Mouse (Mus musculus) forebrain, embryonic 15.5 days (tissue): ENCODE data around the gene Csf3. TPM values are rescaled to one million over a fixed set of nuclear protein-coding genes. Genes with fewer than 3 reads are reported as not detected.

Experiments used
- ATAC-seq: fragments of 200-750 bp; cut with Nextera tagmentation; replicated peaks from 2 replicates; pipeline ENCODE4 v1.8.0; 2017; ENCODE audit warnings: mild to moderate bottlenecking, moderate TSS enrichment, moderate library complexity
- H3K27ac ChIP-seq: fragments of 300-500 bp; sonication (generic); replicated peaks from 2 replicates; pipeline ENCODE4 v1.5.1; 2015; ENCODE audit warnings: mild to moderate bottlenecking, inconsistent platforms
- H3K27me3 ChIP-seq: fragments of 300-500 bp; sonication (generic); 2 replicates; pipeline ENCODE4 v1.6.1; 2015; ENCODE audit warnings: inconsistent platforms
- H3K36me3 ChIP-seq: fragments of 300-500 bp; sonication (generic); 2 replicates; pipeline ENCODE4 v1.6.1; 2015; ENCODE audit warnings: mild to moderate bottlenecking, inconsistent platforms
- H3K4me1 ChIP-seq: fragments of 300-500 bp; sonication (generic); 2 replicates; pipeline ENCODE4 v1.6.1; 2015; ENCODE audit warnings: inconsistent platforms
- H3K4me2 ChIP-seq: fragments of 300-500 bp; sonication (generic); replicated peaks from 2 replicates; pipeline ENCODE4 v1.6.1; 2015; ENCODE audit warnings: mild to moderate bottlenecking, inconsistent platforms
- H3K4me3 ChIP-seq: fragments of 300-500 bp; sonication (generic); 2 replicates; pipeline ENCODE4 v1.5.1; 2015; ENCODE audit warnings: mild to moderate bottlenecking, inconsistent platforms
- H3K9ac ChIP-seq: fragments of 300-500 bp; sonication (generic); replicated peaks from 2 replicates; pipeline ENCODE4 v1.6.1; 2015; ENCODE audit warnings: mild to moderate bottlenecking, inconsistent platforms
- H3K9me3 ChIP-seq: fragments of 300-500 bp; sonication (generic); 2 replicates; pipeline ENCODE4 v1.6.1; 2016; ENCODE audit warnings: inconsistent platforms
- WGBS: fragments of 180-500 bp; shearing (Covaris S2); methylation state at CpG from one replicate; pipeline ENCODE4 v1.1.7; 2015; ENCODE audit warnings: mixed read lengths; 5-methylcytosine and 5-hydroxymethylcytosine counted together
- polyA plus RNA-seq: library from polyadenylated mRNA; unstranded; fragments of >200 nt; fragmentation: Nextera tagmentation; extraction: Ambion mirVana; gene quantifications from 2 replicates; pipeline ENCODE4 v1.2.1, GENCODE M21; 2015

The Csf3 gene
- polyA plus RNA-seq, 1 experiment from 2014 or later: not detected

GRCm38 (mm10) chr11:98681186-98681585 is 19.9 kb upstream of the Csf3 start:
- H3K4me2 ChIP-seq: no peak overlapping the region
- H3K27me3 ChIP-seq: no peaks in the 10 kb centered on the region
- no peak overlapping the region for H3K9ac ChIP-seq
- no peaks in the 10 kb centered on the region for H3K9me3 ChIP-seq
- ATAC-seq: no peak
- H3K27ac ChIP-seq: no peak overlapping the region
- 85% methylated on average over 4 of the region's 4 CpGs for WGBS
- H3K4me1 ChIP-seq: peaks cover 19% of the 10 kb centered on the region
- peaks cover 12% of the 10 kb centered on the region for H3K36me3 ChIP-seq
- no peak overlapping the region for H3K4me3 ChIP-seq

- Histone ChIP-seq H3K36me3 (peaks cover 21% of the 10 kb centered on the region), H3K27me3 (no peaks in the 10 kb centered on the region)
- WGBS: 5% methylated on average over 45 of the region's 45 CpGs
These were observed 19.0 kb upstream of the Csf3 start, which contains the start of gene Psmd3 for GRCm38 (mm10) chr11:98681786-98682745. Gene Psmd3 (plus strand): TSS chr11:98682554.

GRCm38 (mm10) chr11:98682811-98683210 is 18.3 kb upstream of the Csf3 start:
- peak overlapping the region; percentile 100 for H3K9ac ChIP-seq
- peak; percentile 36 for ATAC-seq
- peaks cover 19% of the 10 kb centered on the region for H3K4me1 ChIP-seq
- no peaks in the 10 kb centered on the region for H3K27me3 ChIP-seq
- WGBS: under 1% methylated on average over 23 of the region's 23 CpGs
- H3K27ac ChIP-seq: peak overlapping the region; percentile 71
- H3K9me3 ChIP-seq: no peaks in the 10 kb centered on the region
- H3K4me2 ChIP-seq: peak overlapping the region; percentile 97
- H3K4me3 ChIP-seq: peak overlapping the region; percentile 99
- peaks cover 28% of the 10 kb centered on the region for H3K36me3 ChIP-seq

More at GRCm38 (mm10) chr11:98681786-98682745, 19.0 kb upstream of the Csf3 start, which contains the start of gene Psmd3:
- peak within 1 kb of the TSS; percentile 71 for H3K27ac ChIP-seq
- H3K9ac ChIP-seq: peak within 1 kb of the TSS; percentile 100
- peak; percentile 97 for ATAC-seq
- H3K4me3 ChIP-seq: peak within 1 kb of the TSS; percentile 99
- peak within 1 kb of the TSS; percentile 97 for H3K4me2 ChIP-seq
- H3K4me1 ChIP-seq: peaks cover 19% of the 10 kb centered on the region
- no peaks in the 10 kb centered on the region for H3K9me3 ChIP-seq

- Histone ChIP-seq H3K4me3 (no peak overlapping the region), H3K36me3 (peaks cover 52% of the 10 kb centered on the region), H3K4me2 (no peak overlapping the region), H3K9ac (no peak overlapping the region), H3K4me1 (peaks cover 19% of the 10 kb centered on the region), H3K9me3 (no peaks in the 10 kb centered on the region), H3K27me3 (no peaks in the 10 kb centered on the region), H3K27ac (no peak overlapping the region)
- ATAC-seq: no peak
- WGBS: 90% methylated on average over 9 of the region's 9 CpGs
These were observed 15.4 kb upstream of the Csf3 start for GRCm38 (mm10) chr11:98685642-98686041.

- no peak for ATAC-seq
- Histone ChIP-seq H3K4me3 (no peak overlapping the region), H3K9me3 (no peaks in the 10 kb centered on the region), H3K4me2 (no peak overlapping the region), H3K9ac (no peak overlapping the region), H3K4me1 (peaks cover 14% of the 10 kb centered on the region), H3K27me3 (no peaks in the 10 kb centered on the region), H3K27ac (no peak overlapping the region), H3K36me3 (peaks cover 65% of the 10 kb centered on the region)
- 91% methylated on average over 4 of the region's 4 CpGs for whole genome bisulfite sequencing
These were observed 14.1 kb upstream of the Csf3 start for GRCm38 (mm10) chr11:98686976-98687375.

- Histone ChIP-seq H3K4me2 (no peak overlapping the region), H3K9ac (no peak overlapping the region), H3K27ac (no peak overlapping the region), H3K27me3 (no peaks in the 10 kb centered on the region), H3K4me1 (peaks cover 13% of the 10 kb centered on the region), H3K4me3 (no peak overlapping the region), H3K9me3 (no peaks in the 10 kb centered on the region), H3K36me3 (peaks cover 75% of the 10 kb centered on the region)
- WGBS: 90% methylated on average over 8 of the region's 8 CpGs
- ATAC-seq: no peak
These were observed 13.1 kb upstream of the Csf3 start for GRCm38 (mm10) chr11:98688009-98688408.

- Histone ChIP-seq H3K9me3 (no peaks in the 10 kb centered on the region), H3K4me2 (no peak overlapping the region), H3K4me1 (no peaks in the 10 kb centered on the region), H3K36me3 (peaks cover 78% of the 10 kb centered on the region), H3K27ac (no peak overlapping the region), H3K4me3 (no peak overlapping the region), H3K27me3 (no peaks in the 10 kb centered on the region), H3K9ac (no peak overlapping the region)
- ATAC-seq: no peak
- 79% methylated on average over 13 of the region's 13 CpGs for WGBS
These were observed 7.9 kb upstream of the Csf3 start for GRCm38 (mm10) chr11:98693201-98693600.

GRCm38 (mm10) chr11:98693746-98694145 is 7.3 kb upstream of the Csf3 start:
- Histone ChIP-seq H3K27ac (no peak overlapping the region), H3K4me3 (no peak overlapping the region), H3K4me2 (no peak overlapping the region), H3K9ac (no peak overlapping the region), H3K36me3 (peaks cover 74% of the 10 kb centered on the region), H3K27me3 (no peaks in the 10 kb centered on the region), H3K9me3 (no peaks in the 10 kb centered on the region), H3K4me1 (no peaks in the 10 kb centered on the region)
- ATAC-seq: no peak
- WGBS: 91% methylated on average over 9 of the region's 9 CpGs

GRCm38 (mm10) chr11:98694301-98694700 is 6.8 kb upstream of the Csf3 start:
- no peaks in the 10 kb centered on the region for H3K4me1 ChIP-seq
- H3K36me3 ChIP-seq: peaks cover 72% of the 10 kb centered on the region
- no peaks in the 10 kb centered on the region for H3K27me3 ChIP-seq
- no peak overlapping the region for H3K4me2 ChIP-seq
- 78% methylated on average over 9 of the region's 9 CpGs for WGBS
- H3K4me3 ChIP-seq: no peak overlapping the region
- no peak overlapping the region for H3K27ac ChIP-seq
- no peak overlapping the region for H3K9ac ChIP-seq
- no peak for ATAC-seq
- no peaks in the 10 kb centered on the region for H3K9me3 ChIP-seq

- no peaks in the 10 kb centered on the region for H3K4me1 ChIP-seq
- H3K9me3 ChIP-seq: no peaks in the 10 kb centered on the region
- peaks cover 60% of the 10 kb centered on the region for H3K36me3 ChIP-seq
- H3K27me3 ChIP-seq: no peaks in the 10 kb centered on the region
- H3K4me2 ChIP-seq: no peak overlapping the region
- no peak for ATAC-seq
- 0 out of 2 replicates have a peak overlapping the region, but pooled peaks have one; percentile 18 for H3K9ac ChIP-seq
- no peak overlapping the region for H3K27ac ChIP-seq
- no peak overlapping the region for H3K4me3 ChIP-seq
- WGBS: 66% methylated on average over 14 of the region's 14 CpGs
These were observed 5.7 kb upstream of the Csf3 start for GRCm38 (mm10) chr11:98695408-98695807.

- no peak overlapping the region for H3K27ac ChIP-seq
- no peak for ATAC-seq
These were observed 4.4 kb upstream of the Csf3 start for GRCm38 (mm10) chr11:98696454-98697216.

GRCm38 (mm10) chr11:98697225-98697624 is 3.8 kb upstream of the Csf3 start:
- Histone ChIP-seq H3K27ac (no peak overlapping the region), H3K4me1 (0 out of 2 replicates have a peak, but pooled peaks cover under 1% of the 10 kb centered on the region), H3K4me3 (no peak overlapping the region), H3K36me3 (peaks cover 42% of the 10 kb centered on the region), H3K4me2 (no peak overlapping the region), H3K9ac (no peak overlapping the region), H3K27me3 (no peaks in the 10 kb centered on the region), H3K9me3 (no peaks in the 10 kb centered on the region)
- no peak for ATAC-seq
- 91% methylated on average over 12 of the region's 12 CpGs for WGBS

More at GRCm38 (mm10) chr11:98696454-98697216, 4.4 kb upstream of the Csf3 start:
- WGBS: 88% methylated on average over 14 of the region's 14 CpGs
- H3K27me3 ChIP-seq: no peaks in the 10 kb centered on the region
- H3K4me2 ChIP-seq: no peak overlapping the region
- no peaks in the 10 kb centered on the region for H3K9me3 ChIP-seq
- no peak overlapping the region for H3K4me3 ChIP-seq
- no peaks in the 10 kb centered on the region for H3K4me1 ChIP-seq
- no peak overlapping the region for H3K9ac ChIP-seq
- peaks cover 48% of the 10 kb centered on the region for H3K36me3 ChIP-seq
